Mouse (Mus musculus): ENCODE data around the gene Kcnq1. TPM values are rescaled to one million over a fixed set of nuclear protein-coding genes. Genes with fewer than 3 reads are reported as not detected.

Kcnq1 gene
- polyA plus RNA-seq, 1 experiment from 2014 or later, result 13.4 TPM

GRCm38 (mm10) chr7:143198443-143198842, 92.3 kb downstream of the Kcnq1 start:
- H3K27me3 ChIP-seq (ENCODE audit: insufficient read depth, low read length), result no peaks in the 10 kb centered on the region
- no peak overlapping the region for H3K27ac ChIP-seq
- H3K4me2 ChIP-seq (ENCODE audit: low read length), result no peak overlapping the region
- H3K36me3 ChIP-seq (ENCODE audit: insufficient read depth, low read length), result no peaks in the 10 kb centered on the region
- no peaks in the 10 kb centered on the region for H3K4me1 ChIP-seq (replicated peaks; ENCODE audit: insufficient read depth, low read length)
- no peak for TF ChIP-seq CTCF (IDR thresholded peaks at IDR 0.05; ENCODE audit: low read depth)
- 51% methylated on average over 7 of the region's 7 CpGs for WGBS
- ATAC-seq (replicated peaks; ENCODE audit: low FRiP score, low read depth) (no peak), DNase-seq (ENCODE audit: low spot score) (no peak)
- H3K4me3 ChIP-seq (replicated peaks; ENCODE audit: low read depth, low read length), result no peak overlapping the region
- no peak overlapping the region for H3K9ac ChIP-seq (ENCODE audit: low read depth, low read length)
- H3K9me3 ChIP-seq (replicated peaks; ENCODE audit: low read length), result no peaks in the 10 kb centered on the region

GRCm38 (mm10) chr7:143201255-143201654, 95.1 kb downstream of the Kcnq1 start:
- no peaks in the 10 kb centered on the region for H3K9me3 ChIP-seq (replicated peaks; ENCODE audit: low read length)
- no peak for ATAC-seq (replicated peaks; ENCODE audit: low FRiP score, low read depth)
- no peak overlapping the region for H3K27ac ChIP-seq
- no peak for DNase-seq (ENCODE audit: low spot score)
- no peaks in the 10 kb centered on the region for H3K36me3 ChIP-seq (ENCODE audit: insufficient read depth, low read length)
- H3K4me2 ChIP-seq (ENCODE audit: low read length), result no peak overlapping the region
- H3K4me3 ChIP-seq (replicated peaks; ENCODE audit: low read depth, low read length), result no peak overlapping the region
- H3K9ac ChIP-seq (ENCODE audit: low read depth, low read length), result no peak overlapping the region
- no peak for TF ChIP-seq CTCF (IDR thresholded peaks at IDR 0.05; ENCODE audit: low read depth)
- no peaks in the 10 kb centered on the region for H3K27me3 ChIP-seq (ENCODE audit: insufficient read depth, low read length)
- no peaks in the 10 kb centered on the region for H3K4me1 ChIP-seq (replicated peaks; ENCODE audit: insufficient read depth, low read length)
- 80% methylated on average over 2 of the region's 2 CpGs for WGBS

- ATAC-seq (replicated peaks; ENCODE audit: low FRiP score, low read depth), result no peak
- Histone ChIP-seq H3K27ac (no peak overlapping the region), H3K27me3 (ENCODE audit: insufficient read depth, low read length) (no peaks in the 10 kb centered on the region)
These were observed 97.7 kb downstream of the Kcnq1 start for GRCm38 (mm10) chr7:143203897-143204296.

GRCm38 (mm10) chr7:143207044-143207443, 100.9 kb downstream of the Kcnq1 start:
- H3K9ac ChIP-seq (ENCODE audit: low read depth, low read length), result no peak overlapping the region
- ATAC-seq (replicated peaks; ENCODE audit: low FRiP score, low read depth) (no peak), DNase-seq (ENCODE audit: low spot score) (no peak)
- H3K36me3 ChIP-seq (ENCODE audit: insufficient read depth, low read length), result no peaks in the 10 kb centered on the region
- no peaks in the 10 kb centered on the region for H3K9me3 ChIP-seq (replicated peaks; ENCODE audit: low read length)
- no peak for TF ChIP-seq CTCF (IDR thresholded peaks at IDR 0.05; ENCODE audit: low read depth)
- WGBS, result 62% methylated on average over 4 of the region's 4 CpGs
- H3K27me3 ChIP-seq (ENCODE audit: insufficient read depth, low read length), result no peaks in the 10 kb centered on the region
- H3K4me2 ChIP-seq (ENCODE audit: low read length), result no peak overlapping the region
- H3K4me1 ChIP-seq (replicated peaks; ENCODE audit: insufficient read depth, low read length), result no peaks in the 10 kb centered on the region
- no peak overlapping the region for H3K27ac ChIP-seq
- no peak overlapping the region for H3K4me3 ChIP-seq (replicated peaks; ENCODE audit: low read depth, low read length)

More at GRCm38 (mm10) chr7:143203897-143204296, 97.7 kb downstream of the Kcnq1 start:
- WGBS, result 92% methylated on average over 6 of the region's 6 CpGs
- no peak overlapping the region for H3K9ac ChIP-seq (ENCODE audit: low read depth, low read length)
- H3K36me3 ChIP-seq (ENCODE audit: insufficient read depth, low read length), result no peaks in the 10 kb centered on the region
- no peak for DNase-seq (ENCODE audit: low spot score)
- no peaks in the 10 kb centered on the region for H3K9me3 ChIP-seq (replicated peaks; ENCODE audit: low read length)
- no peak overlapping the region for H3K4me2 ChIP-seq (ENCODE audit: low read length)
- TF ChIP-seq CTCF (IDR thresholded peaks at IDR 0.05; ENCODE audit: low read depth), result no peak
- no peaks in the 10 kb centered on the region for H3K4me1 ChIP-seq (replicated peaks; ENCODE audit: insufficient read depth, low read length)
- H3K4me3 ChIP-seq (replicated peaks; ENCODE audit: low read depth, low read length), result no peak overlapping the region

- TF ChIP-seq CTCF (IDR thresholded peaks at IDR 0.05; ENCODE audit: low read depth), result no peak
- Histone ChIP-seq H3K27ac (no peak overlapping the region), H3K9me3 (replicated peaks; ENCODE audit: low read length) (no peaks in the 10 kb centered on the region), H3K27me3 (ENCODE audit: insufficient read depth, low read length) (no peaks in the 10 kb centered on the region), H3K4me1 (replicated peaks; ENCODE audit: insufficient read depth, low read length) (no peaks in the 10 kb centered on the region), H3K9ac (ENCODE audit: low read depth, low read length) (no peak overlapping the region), H3K36me3 (ENCODE audit: insufficient read depth, low read length) (no peaks in the 10 kb centered on the region), H3K4me3 (replicated peaks; ENCODE audit: low read depth, low read length) (no peak overlapping the region), H3K4me2 (ENCODE audit: low read length) (no peak overlapping the region)
- ATAC-seq (replicated peaks; ENCODE audit: low FRiP score, low read depth), result no peak
- WGBS, result 78% methylated on average over 4 of the region's 4 CpGs
- no peak for DNase-seq (ENCODE audit: low spot score)
These were observed 104.6 kb downstream of the Kcnq1 start for GRCm38 (mm10) chr7:143210796-143211195.

GRCm38 (mm10) chr7:143251206-143251605, 145.0 kb downstream of the Kcnq1 start:
- no peak for ATAC-seq (replicated peaks; ENCODE audit: low FRiP score, low read depth)

More at GRCm38 (mm10) chr7:143251206-143251605, 145.0 kb downstream of the Kcnq1 start:
- no peak overlapping the region for H3K4me2 ChIP-seq (ENCODE audit: low read length)
- H3K4me1 ChIP-seq (replicated peaks; ENCODE audit: insufficient read depth, low read length), result no peaks in the 10 kb centered on the region
- H3K36me3 ChIP-seq (ENCODE audit: insufficient read depth, low read length), result no peaks in the 10 kb centered on the region
- H3K9me3 ChIP-seq (replicated peaks; ENCODE audit: low read length), result no peaks in the 10 kb centered on the region
- H3K27ac ChIP-seq, result no peak overlapping the region
- TF ChIP-seq CTCF (IDR thresholded peaks at IDR 0.05; ENCODE audit: low read depth), result no peak
- no peak for DNase-seq (ENCODE audit: low spot score)
- 96% methylated on average over 2 of the region's 2 CpGs for WGBS
- no peak overlapping the region for H3K9ac ChIP-seq (ENCODE audit: low read depth, low read length)
- no peaks in the 10 kb centered on the region for H3K27me3 ChIP-seq (ENCODE audit: insufficient read depth, low read length)
- no peak overlapping the region for H3K4me3 ChIP-seq (replicated peaks; ENCODE audit: low read depth, low read length)
